Mouse (Mus musculus) brain, adult 2 months (tissue): ENCODE measurements at regions not wholly inside any gene's neighbourhood (a gene's known extent, or its start where the extent isn't known, plus 50 kb on each side); places are given as distances from the start of the nearest gene placed in this dataset.
A peak's percentile ranks its signal among the peaks of the same experiment; 100 is the strongest.

ENCODE experiments used
- DNase-seq: peaks from one replicate; pipeline ENCODE4 v3.0.0; 2011; ENCODE audit warnings: low read depth, low spot score

DNA sequence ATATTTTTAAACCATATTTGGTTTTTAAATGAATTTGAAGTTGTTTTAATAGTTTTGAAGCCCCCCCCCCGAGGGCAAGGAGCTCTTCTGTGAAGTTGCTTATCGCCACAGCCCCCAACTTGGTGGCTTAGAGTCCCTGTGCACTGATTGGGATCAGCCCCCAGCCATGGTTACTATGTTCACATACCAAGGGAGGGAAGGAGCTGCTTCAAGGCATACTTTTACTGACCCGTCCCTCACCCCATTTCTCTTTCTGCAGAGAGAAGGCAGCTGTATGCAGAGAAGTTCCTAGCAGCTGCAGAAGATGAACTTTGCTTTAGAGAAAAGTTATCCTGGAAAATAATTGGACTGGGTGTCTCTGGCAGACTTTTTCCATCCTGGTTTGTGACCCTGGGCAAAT lies 179.9 kb upstream of the Il12b start:
- DNase-seq: no peak

DNA sequence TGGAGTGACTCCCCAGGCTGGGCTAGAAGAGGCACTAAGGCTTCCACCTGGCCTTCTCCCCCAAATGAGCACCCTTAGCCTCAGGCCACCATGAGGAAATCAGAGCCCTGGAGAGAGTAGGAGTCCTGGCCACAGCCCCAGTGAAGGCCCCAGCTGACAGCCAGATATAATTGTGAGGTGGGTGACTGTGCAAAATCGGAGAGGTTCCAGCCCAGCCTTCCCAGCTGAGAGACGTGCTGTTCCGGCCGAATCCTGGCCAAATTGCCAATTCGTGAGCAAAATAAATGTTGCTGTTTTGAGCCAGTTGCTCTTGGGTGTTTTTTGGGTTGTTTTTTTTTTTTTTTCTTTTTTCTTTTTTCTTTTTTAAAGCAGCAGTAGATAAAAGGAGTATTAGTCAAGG lies 169.9 kb upstream of the Il12b start:
- peak; percentile 67 for DNase-seq

DNA sequence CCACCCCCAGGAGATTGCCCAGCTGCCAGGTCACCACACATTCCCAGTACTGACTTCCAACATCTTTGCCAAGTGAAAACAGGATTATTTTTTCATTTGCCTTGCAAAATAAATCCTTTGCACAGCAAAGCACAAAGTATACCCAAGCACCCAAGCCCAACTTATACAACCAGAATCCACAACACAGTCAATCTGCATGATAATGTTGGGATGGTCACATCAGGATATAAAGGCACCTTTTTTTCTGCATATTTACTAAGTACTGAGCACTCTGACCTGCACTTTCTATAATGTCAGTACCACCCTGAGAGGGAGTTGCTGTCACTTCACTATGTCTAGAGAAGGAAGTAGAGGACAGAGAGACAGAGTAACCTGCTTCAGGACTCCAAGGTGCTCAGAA lies 164.4 kb upstream of the Il12b start:
- no peak for DNase-seq

DNA sequence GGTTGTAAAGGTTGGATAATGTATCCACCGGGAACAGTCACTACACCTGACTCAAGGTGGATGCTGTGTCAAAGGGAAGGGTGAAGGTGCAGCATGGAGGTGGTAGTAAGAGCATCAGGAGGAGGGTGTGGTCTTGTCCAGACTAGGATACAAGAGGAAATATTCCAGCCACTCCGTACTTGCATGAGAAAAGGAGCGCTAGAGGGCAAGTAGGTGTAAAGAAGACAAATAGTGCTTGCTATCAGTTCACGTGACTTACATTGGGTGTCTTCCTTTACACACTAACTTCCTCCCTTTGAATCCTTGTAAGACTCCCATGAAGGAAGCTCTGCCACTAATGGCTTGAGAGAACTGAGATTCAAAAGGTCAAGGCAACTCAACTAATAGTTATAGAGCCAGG lies 161.8 kb upstream of the Il12b start:
- no peak for DNase-seq

DNA sequence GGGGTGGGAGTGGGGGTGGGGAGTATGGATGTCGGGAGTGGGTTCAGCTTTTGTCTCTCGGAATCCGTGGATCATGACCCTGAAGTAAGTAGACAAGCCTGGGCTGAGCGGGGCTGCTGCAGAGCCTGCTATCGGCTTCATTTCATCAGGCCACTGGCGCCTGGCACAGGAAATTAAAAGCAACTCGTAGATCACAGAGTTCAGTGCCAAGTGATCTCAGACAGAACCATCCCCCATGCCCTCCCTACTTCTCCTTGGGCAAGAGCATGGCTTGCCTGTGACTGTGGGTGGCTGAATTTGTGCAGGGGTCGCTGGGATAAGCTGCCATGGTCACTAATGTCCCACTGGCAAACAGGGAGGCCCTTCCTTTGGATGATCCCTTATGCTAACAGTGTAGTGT lies 161.3 kb upstream of the Il12b start:
- no peak for DNase-seq

DNA sequence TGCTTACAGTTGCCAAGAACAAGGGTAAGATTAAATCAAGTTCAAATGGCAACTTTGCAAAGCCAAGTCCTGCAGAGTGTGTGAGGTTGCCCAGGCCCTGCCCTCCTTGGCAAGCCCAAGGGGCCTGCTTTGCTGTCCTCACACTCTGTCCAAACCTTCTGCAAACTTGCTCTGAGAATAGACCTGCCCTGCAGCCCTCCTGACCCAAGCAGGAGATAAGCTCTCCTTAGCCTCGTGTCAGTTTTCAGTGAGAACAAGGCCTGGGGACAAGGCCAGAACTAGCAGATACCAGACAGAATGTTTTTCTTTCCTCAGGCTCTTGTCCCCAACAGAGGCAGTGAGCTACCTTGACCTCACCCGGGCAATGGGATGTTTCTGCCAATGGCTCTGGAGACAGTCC lies 156.7 kb upstream of the Il12b start:
- no peak for DNase-seq

DNA sequence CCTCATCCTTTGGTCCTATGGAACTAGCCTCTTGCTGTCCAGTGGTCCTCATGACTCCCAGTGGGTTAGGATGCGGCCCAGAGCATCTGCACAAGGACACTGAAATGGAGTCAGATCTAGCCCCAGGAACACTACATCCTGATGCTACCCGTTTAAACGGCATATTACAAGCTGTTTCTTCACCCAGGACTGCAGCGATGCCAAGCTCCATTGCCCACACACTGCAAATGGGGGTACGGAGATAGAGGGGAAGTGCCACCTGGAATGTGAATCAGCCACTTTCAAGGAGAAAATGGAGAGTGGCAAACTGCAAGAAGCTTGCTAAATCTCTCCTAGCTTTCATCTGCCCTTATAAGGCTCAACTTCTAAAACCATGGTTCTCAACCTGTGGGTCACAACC lies 148.0 kb upstream of the Il12b start:
- peak; percentile 55 for DNase-seq

DNA sequence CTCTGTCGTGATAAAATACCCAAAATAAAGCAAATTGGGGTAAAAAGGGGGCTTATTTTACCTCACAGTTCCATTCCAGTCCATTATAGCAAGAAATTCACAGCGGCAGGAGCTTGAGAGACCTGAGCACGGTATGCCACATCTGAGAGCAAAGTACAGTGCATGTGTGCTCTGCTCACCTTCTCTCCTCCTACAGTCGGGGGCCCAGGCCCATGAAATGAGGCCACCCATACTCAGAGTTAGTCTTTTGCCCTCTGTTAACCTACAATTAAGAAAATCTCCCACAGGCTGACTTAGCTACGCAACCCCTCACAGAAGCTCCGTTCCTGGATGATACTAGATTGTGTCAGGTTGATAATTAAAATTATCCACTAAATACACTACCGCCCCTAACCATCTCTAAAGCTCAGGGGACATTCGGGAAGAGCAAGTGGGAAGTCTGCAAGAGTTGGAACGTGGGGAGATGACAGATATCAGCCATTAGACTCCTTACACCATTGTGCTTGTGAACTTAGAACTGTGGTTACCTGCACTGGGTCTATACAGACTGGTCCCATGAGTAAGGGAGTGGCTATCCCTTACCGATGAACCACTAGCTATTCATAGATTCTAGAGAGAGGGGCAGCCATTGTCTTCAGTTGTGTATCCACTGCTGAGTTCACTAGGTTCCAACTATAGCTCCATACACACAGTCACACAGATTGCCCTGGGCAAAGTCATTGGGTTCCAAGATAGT lies 139.3 kb upstream of the Il12b start:
- no peak for DNase-seq

DNA sequence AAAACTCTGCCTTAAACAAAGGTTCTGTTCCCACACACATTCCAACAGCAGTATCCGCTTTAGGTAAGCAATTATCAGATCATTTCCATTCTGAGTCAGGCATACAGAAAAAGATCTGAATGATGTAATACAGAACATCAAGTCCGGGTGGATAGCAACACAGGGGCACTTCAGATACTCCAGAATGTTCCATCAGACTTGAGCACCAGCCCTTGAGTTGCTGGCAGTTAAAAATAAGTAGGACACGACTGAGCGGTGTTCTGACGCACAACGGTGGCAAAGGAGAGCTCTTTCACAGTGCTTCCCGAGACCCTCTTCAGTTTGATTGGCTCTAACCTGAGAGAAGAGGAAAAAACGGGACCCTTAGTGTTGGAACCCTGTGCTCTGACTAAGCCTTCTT lies 138.2 kb upstream of the Il12b start:
- DNase-seq: peak; percentile 46

DNA sequence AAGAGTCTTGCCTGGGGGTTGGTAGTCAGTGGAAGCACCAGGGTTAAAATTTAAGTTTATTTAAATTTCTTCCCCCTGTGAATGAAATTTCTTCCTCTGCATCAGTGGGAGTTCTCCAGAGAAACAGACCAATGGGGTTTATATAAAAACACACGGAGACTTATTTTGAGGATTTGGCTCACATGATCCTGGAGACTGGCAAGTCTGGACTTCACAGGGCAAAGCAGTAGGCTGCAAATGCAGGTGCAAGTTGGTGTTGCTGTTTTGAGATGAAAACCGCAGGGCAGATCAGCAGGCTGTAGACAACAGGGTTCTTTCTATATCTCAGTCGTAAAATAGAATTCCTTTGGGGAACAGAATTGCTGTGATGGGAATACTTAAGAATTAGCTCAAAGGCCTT lies 137.3 kb upstream of the Il12b start:
- DNase-seq: peak; percentile 56

DNA sequence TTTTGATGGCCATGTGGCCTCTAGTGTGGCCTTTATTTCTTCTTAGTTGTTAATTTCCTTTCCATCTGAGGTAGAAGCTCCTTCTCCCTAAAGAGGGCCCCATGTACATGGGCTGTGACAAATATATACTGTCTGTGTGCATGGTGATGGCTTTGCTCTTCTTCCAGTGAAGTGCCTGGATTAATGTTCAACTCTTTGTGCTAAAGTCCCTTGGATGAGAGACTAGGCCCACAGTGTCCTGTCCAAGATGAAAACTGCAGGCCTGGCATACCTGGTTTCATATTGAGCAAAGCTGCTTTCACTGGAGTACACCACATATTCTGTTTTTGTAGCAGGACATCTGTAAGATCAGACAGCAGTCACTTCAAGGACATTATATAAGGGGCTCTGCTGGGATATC lies 127.6 kb upstream of the Il12b start:
- DNase-seq: no peak

DNA sequence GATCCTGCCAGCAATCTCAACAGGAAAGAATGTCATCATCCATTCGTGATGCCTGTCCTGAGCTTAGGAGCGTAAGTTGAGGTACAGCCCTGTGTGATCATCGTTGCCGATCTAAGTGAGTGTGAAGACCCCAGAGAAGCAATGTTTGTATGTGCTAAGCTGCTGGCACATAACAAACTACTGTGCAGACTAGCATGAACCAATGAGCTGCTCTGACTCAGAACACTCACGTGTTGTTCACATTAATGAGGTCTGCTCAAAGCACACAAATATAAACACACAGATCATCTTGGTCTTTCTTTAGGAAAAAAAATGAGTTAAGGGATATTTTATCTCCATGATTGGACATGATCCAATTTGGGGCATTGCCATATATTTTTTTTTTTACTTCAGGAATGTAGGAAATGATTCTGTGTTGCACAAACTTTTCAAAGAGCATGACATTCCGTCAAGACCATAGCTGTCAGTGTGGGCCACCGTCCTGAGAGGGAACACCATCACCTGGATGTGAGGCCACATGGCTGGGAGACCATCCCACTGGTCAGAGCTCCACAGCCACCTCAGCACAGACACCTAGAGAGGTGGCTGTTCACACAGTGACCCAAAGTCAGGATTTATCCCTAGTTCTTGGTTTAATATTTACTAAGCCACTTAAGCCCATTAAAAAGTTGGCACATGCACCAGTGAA lies 121.2 kb upstream of the Il12b start:
- DNase-seq: no peak

DNA sequence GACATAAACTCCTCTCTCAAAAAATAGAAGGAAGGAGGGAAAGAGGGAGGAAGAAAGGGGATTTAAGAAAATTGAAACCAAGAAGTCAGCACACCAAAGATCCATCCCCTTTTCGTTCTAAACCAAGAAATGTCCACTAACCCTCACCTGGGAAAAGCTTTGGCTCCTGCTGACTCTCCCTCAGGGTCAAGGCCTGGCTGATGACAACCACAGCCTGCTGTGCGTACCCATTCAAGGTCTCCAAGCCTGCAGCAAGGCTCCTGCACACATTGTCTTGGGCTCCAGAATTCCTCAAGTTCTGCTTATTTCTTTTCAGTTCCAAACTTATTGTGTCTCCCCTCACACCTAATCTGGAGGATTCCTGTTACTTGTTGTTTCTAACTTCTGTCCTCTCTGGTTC lies 113.9 kb upstream of the Il12b start:
- no peak for DNase-seq

DNA sequence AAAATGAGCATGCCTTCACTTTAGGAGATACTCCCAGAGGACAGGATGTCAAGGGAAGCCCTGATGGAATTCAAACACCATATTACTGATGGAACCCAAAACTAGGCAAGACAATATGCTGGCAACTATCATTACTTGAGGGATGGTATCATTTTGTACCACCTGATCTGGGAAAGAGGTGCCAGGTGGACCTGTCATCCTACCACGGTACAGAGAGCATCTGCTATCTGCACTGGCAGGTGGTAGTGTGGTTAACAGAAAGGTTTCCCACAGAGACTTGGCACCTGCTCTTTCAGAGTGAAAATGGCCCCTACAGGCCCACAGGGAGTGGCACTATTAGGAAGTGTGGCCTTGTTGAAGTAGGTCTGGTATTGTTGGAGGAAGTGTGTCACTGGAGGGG lies 111.0 kb upstream of the Il12b start:
- DNase-seq: peak; percentile 61

DNA sequence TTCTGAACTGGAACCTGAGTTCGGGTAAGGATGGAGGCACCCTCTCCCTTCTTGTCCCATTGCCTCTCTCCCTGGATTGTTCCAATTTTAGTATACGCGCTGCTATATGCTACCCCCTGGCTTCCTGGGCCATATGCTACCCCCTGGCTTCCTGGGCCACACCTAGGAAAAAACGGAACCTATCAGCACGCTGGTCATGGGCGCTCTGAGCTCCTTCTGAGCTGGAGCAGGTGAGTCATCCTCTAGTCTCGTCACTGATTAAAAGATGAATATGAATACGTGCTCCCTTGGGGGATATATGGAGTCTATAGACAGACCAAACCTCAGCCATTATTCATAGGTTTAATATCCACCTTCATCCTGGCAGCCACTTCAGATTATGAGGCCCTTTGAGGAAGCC lies 96.1 kb upstream of the Il12b start:
- DNase-seq: no peak

DNA sequence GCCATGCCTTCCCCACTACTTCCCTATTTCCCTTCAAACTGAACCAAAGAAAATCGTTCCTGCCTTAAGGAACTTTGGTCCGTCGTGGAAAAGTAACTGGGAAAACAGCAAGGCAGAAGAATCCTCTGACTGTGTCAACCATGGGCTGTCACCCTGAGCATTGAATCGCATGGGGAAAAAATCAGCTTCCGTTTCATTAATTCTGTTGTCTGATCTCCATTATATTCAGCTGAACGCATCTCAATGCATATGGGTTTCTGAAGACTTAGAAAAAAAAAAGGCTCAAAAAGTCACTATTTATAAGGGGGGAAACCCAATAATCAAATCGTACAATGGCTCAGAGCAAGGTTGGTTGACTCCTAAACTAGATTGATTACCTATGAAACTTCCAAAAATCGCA lies 83.8 kb upstream of the Il12b start:
- no peak for DNase-seq

DNA sequence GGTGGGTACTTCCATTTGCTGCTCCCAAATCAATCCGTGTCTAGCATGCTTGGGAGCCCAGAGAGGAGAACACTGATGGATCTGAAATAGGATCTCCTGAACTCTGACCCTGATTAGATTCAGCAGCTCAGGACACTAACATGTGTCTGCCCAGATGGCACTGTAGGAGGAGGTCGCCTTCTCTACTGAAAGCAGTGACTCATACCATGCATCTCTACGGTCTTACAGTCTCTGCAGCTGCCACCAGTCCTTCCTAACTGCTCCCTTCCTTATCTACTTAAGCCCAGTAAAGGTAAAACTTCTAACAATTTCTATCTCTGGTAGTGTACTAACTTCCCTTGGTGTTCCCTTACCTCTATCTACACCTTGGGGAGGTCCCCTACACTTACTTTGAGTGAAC lies 80.7 kb upstream of the Il12b start:
- peak; percentile 27 for DNase-seq

DNA sequence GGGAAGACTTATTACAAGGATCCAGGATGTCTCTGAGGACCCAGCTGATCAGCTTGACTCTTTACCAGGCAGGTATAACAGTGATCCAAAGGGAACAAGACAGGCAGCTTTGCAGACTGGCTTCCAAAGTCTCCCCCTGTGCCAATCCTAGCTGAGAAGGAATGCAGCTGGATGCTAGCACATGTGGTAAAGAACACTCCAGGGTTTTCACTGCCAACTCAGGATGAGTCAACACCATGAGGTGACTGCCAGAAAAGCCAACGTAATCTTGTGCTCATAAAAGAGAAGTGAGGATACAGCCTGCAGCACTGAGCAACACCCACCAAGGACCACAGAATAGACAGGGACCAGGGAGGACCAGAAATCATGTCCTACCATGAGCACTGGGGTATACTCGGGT lies 76.5 kb upstream of the Il12b start:
- peak; percentile 90 for DNase-seq

DNA sequence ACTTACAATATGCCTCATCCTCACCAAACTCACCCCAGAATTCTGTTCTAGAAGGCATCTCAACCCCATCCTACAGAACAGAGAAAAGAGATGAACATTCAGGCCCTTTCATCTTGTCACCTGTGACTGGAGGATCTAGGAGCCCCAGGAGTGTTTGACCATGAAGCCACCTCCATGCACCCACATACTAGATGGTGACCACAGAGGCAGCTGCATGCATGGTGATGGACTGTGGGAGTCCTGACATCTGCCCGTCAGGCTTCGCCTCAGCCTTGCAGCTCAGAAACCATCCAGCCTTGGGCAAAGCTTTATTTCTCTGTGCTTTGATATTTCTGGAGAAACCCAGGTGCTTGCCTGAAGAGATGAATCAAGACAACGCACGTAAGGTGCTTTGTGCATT lies 74.8 kb upstream of the Il12b start:
- no peak for DNase-seq

DNA sequence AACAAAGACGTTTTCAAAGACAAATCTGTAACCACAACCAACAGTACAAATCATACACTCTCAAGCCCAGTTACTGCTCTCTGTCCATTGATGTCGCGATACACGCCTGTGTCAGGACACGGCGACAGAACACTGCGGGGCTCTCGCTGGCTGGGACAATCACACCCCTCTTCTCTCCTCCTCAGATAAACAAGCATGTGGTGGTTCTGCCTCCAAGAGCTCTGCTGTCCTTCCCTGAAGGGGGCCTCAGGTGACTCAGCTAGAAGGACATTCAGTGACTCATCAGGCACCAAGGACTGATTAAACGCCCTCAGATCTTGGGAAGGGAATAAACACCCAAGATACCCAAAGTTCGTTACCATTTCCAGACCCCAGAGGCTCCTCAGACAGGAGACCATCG lies 74.3 kb upstream of the Il12b start:
- peak; percentile 23 for DNase-seq

DNA sequence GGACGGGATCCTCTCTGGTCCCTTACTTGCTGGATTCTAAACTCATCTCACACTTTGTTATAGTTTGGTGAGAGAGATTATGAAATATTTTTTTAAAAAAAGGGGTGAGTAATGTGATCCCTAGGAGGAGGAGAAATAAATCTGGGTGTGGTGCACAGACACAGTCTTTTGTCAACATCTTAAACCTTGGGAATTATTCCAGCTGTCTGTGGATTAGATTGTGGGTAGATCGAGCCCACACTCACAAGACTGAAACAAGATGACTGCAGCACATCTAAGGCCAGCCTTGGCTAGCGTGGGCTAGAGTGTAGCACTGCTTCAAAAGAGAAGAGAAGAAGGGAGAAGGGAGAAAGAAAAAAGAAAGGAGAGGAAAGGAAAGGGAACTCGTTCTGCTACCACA lies 70.4 kb upstream of the Il12b start:
- DNase-seq: no peak

DNA sequence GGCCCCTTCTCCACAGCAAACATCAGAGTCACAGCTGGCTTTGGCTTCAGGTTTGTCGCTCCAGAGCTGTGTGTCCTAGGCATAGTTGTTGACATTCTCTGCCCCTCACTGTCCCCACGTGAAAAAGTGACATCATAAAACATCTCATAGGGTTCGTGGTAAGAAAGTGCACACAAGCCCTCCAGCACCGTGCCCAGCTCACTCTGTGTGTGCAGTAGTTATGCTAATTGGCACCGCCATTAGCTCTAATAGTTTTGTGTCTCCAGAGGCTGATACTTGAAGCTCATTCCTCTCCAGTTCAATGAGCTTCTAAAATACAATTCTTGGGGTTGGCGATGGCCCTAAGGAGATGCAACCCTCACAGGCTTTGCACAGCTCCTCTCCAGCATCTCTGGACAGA lies 69.4 kb upstream of the Il12b start:
- no peak for DNase-seq

DNA sequence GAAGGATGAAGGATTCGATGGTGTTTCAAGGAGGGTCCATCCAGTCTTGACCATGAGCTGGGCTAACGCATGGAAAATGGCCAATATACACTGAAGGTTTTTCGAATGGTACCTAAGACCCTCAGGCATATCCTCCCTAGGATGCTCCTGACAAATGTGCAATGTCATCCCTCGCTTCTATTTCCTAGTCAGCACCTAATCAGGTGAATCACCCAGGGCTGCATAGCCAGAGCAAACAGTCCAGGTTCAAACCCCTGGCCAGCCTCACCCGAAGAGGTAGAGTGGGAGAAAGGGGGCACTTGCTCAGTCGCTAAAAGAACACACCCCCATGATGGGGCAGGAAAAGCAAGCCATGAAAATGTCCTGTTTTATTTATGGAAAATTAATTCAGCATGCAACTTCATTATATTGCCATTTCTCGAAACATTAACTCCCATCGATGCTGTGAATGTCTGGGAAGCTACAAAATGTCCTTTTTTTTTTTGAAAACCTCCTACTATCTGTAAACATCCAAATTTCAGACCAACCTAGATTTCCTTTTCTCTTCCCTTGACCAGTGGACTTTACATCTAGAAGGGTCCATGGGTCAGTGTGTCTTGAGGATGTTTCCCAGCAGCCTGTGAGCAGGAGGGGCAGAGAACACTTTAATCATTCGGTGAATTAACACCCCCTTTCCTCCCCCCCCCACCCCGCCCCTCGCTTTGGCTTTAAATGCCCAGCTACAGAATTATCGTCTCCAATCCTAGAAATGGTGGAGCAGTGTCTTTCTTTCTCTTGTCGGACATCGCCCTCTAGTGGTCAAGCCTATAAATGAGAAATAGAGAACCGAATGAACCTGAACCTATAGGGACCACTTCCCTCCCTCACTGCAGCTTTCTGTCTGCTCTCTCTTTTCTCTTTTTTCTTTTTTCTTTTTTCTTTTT lies 68.8 kb upstream of the Il12b start:
- DNase-seq: peak; percentile 83
